Mouse (Mus musculus): Measurements from ENCODE around the gene Strc.
"Not testable (repeated sequence)": the region's sequence is repeated elsewhere in the genome, so short reads cannot be mapped to it uniquely, and the experiment has no call there.

The Strc gene

DNA sequence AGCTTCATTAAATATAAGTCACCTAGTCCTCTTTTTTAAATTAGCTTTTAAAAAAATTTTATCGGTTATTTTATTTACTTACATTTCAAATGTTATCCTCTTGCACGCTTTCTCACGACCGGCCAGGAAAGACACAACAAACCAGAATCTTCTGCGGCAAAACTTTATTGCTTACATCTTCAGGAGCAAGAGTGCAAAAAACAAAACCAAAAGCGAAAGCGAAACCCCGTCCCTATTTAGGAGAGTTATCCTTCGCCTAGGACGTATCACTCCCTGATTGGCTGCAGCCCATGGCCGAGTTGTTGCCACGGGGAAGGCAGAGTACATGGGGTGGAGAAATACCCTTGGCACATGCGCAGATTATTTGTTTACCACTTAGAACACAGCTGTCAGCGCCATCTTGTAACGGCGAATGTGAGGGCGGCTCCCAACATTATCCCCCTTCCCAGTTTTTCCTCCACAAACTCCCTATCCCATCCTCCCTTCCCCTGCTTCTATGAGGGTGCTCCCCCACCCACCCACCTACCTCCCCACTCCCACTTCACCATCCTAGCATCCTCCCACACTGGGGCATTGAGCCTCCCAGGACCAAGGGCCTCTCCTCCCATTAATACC is at the start of gene Strc:
TSS of gene Strc (minus strand) at position 208 of the 615 bp plus-strand sequence.
- DNase-seq (ENCODE audit: inconsistent age in 2 of 2, low spot score in 1 of 2), result not testable (repeated sequence)

DNA sequence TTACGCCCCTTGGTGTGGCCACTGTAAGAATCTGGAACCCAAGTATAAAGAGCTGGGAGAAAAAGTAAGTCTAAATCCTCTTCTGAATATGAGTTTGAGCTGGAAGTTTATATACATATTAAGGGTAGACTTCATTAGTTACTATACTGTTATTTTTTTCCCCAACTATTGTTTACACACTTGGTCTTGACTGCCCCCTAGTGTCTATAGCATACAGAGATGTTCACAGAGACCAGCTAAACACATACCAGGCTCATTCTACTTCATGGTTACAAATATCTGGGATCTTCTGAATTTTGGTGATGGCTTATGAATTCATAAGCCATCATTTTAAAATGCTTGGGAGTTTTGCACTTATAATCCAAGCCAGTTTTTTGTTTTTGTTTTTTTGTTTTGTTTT is 47.9 kb upstream of the Strc start:
- DNase-seq (ENCODE audit: inconsistent age in 2 of 2, low spot score in 1 of 2), result no peak

DNA sequence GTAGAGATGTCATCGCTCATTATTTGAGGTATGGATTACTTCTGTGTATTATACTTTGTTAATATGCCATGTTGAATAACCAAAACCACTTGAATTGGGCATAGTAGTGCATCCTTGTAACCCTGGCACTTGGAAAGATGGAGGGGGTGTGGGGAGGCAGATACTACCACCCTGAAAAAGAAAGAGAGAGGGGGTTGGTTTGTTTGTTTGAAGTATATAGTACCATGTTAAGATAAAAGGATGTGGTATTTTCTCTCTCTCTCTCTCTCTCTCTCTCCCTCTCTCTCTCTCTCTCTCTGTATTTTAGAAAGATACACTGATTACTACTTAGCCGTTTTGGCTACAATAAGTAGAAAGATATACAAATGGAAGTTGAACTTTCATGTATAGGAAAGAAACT is 38.9 kb upstream of the Strc start:
- no peak for DNase-seq (ENCODE audit: inconsistent age in 2 of 2, low spot score in 1 of 2)

DNA sequence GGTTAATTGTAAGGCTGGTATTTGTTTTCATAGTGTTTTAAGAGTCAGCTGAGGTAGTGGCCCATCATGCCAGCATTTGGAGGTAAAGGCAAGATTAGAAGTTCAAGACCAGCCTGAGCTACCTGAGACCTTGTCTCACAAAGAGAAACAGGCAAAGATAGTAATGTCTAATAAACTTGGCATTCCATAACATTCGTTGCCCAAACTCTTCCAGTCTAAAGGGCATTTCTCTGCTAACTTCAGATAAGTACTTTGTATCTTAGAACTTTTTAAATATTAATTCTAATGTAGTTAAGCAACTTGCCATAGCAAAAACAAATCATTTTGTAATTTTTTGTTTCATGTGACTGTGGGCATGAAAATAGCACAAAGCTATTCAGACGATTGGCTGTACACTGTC is 36.2 kb upstream of the Strc start:
- DNase-seq (ENCODE audit: inconsistent age in 2 of 2, low spot score in 1 of 2), result no peak

DNA sequence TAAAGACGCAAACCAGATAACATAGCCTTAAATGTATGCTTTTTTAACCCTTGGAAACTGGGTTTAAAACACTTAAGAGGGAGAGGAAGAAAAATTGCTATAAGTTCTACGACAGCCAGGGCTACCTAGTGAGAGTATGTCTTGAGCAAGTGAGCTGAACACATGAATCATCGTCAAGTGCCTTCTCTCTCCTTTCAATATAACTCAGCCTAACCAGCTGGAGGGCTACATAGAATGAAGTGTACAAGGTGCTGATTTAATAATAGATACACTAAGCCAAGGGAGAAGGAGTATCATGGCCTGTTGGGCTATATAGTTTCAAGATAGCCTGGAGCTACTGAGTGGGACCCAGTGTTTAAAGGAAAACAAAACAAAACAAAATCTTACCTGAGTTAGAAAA is 31.5 kb upstream of the Strc start:
- DNase-seq (ENCODE audit: inconsistent age in 2 of 2, low spot score in 1 of 2), result no peak

DNA sequence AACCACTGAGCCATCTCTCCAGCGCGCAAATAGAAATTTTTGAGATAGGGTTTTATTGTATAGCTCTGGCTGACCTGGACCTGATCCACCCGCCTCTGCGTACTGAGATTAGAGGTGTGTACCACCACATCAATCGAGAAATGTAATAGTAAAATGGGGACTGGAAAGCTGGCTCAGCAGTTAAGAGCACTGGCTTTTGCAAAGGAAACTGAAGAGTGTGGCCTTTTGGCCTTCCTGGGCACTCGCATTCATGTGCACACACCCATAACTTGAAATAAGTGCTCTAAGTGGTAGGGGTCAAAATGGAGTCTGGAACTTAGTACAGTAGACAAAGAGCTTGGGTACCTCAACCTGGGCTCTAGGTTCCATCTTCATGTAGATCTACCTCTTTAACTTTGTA is 29.4 kb upstream of the Strc start:
- no peak for DNase-seq (ENCODE audit: inconsistent age in 2 of 2, low spot score in 1 of 2)

DNA sequence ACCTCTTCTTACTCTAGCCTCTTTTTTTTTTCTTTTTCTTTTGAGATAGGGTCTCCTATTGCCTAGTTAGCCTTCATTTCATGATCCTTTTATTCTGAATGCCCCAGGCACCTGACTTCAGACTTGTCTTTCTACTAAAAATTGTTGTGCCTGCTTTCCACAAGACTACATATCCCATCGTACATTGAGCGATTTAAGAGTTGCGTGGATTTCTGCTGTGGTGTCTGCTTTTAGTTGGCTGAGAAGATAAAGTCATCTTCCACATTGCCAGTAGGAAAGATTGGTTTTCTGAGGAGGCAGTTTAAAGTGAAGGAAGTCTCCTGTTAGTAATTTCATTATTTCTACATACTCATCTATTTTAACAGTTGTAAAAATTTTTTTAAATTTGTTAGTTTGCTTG is 28.6 kb upstream of the Strc start:
- DNase-seq (ENCODE audit: inconsistent age in 2 of 2, low spot score in 1 of 2), result no peak

DNA sequence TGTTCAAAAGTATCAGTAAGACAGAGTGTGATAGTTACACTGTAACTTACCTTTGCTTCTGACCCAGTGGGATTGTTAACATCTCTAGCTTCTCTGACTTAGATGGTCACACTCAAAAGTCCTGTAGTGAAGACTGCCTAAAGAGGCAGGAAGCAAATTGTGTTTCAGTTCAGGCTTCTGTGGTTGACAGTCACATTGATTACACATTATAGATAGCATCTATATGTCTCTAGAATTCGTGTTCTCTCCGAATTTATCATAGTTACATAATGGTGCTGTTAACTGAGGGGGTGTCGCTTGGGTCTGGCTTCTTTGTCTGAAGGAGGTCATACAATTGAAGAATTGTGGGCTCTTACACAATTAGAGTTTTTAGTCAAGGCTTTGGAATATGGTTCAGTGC is 28.1 kb upstream of the Strc start:
- DNase-seq (ENCODE audit: inconsistent age in 2 of 2, low spot score in 1 of 2), result peak in 1 of 2 experiments; percentile 50

DNA sequence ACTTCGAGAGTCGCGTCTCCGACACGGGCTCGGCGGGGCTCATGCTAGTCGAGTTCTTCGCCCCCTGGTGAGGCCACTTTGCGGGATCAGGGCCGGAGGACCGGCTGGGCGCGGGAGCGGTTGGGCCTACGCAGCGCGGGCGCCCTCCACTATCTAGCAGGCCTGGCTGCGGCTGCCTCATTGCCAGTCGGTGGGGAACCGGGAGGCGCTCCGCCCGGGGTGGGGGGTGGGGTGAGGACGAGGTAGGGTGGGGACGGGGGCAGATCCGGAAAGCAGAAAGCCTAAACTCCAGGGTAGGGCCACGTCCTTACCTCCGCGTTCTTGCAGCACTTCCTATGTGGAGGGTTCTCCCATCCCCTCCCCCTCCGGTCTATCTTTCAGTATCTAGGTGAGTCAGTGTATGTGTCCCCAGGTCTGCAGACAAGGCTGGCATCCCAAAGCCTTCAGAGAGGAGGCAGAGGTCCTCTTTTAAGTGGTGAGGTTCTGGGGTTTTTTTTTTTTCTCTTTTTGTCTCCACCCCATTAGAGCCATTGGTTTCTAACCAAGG is 27.2 kb upstream of the Strc start:
- peak; percentile 59 to 84 for DNase-seq (ENCODE audit: inconsistent age in 2 of 2, low spot score in 1 of 2)

DNA sequence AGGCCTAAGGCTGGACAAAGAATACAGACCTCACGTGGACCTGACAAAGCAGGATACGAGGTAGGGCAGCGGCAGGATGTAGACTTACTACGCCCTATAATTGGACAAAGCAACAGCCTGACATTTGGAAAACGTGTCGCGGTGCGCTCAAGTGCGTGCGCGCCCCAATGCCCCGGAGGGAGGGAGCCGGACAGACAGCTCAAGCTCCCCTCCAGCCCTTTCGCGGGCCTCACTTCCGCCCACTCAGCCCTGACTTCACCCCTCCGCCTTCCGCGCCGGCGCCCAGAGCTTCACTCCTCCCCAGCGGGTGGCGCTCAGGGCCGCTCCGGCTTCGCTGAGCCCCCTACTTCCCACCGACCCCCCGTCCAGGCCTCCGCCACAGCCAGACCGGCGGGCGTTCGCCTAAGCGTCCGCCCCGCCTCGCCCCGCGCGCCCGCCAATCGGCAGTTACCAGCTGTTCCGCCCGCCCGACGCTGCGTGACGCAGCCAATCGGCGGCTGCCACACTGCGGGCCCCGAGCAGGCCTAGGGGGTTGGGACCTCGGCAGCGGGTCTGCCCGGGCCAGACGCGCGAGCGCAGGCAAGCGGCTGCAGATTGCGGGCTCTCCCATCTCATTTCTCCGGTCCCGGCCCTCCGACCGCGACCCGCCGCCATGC is 26.5 kb upstream of the Strc start, which contains the start of the genes Pdia3 and Catsper2:
TSS of gene Pdia3 (plus strand) at position 389 of the 656 bp plus-strand sequence.
TSS of gene Catsper2 (minus strand) at position 406 of the 656 bp plus-strand sequence.
- peak; percentile 98 to 99 for DNase-seq (ENCODE audit: inconsistent age in 2 of 2, low spot score in 1 of 2)

DNA sequence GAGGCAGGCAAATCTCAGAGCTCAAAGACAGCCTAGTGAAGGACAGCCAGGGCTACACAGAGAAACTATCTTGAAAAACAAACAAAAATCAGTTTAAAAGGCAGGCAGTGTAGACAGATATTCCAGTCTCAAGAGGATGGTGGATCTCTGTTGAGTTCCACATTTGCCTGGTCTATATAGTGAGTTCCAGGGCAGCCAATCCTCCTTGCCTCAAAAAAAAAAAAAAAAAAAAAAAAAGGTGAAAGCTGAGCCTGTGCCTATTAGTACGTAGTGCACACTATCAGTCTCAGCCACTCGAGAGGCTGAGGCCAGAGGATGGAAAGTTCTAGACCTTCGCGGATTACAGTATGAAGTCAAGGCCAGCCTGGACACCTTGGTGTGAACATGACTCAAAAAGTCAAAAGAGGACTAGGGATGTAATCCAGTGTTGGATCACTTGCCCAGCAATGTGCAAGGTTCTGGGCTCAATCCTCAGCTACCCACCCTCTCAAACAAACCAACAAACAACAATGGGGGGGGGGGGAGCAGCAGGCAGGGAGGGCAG is 25.9 kb upstream of the Strc start:
- DNase-seq (ENCODE audit: inconsistent age in 2 of 2, low spot score in 1 of 2), result peak in 1 of 2 experiments; percentile 68

DNA sequence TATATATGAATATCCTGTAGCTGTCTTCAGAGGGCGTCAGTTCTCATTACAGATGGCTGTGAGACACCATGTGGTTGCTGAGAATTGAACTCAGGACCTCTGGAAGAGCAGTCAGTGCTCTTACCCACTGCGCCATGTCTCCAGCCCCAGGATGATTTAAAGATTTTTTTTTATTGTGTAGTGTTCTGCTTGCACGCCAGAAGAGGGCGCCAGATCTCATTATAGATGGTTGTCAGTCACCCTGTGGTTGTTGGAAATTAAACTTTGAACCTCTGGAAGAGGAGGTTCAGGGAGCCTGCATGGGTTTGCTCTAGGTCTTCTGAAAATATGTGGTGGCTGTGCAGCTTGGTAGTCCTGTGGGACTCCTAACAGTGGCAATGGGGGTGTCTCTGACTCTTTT is 21.2 kb upstream of the Strc start:
- DNase-seq (ENCODE audit: inconsistent age in 2 of 2, low spot score in 1 of 2), result peak; percentile 37 to 70

DNA sequence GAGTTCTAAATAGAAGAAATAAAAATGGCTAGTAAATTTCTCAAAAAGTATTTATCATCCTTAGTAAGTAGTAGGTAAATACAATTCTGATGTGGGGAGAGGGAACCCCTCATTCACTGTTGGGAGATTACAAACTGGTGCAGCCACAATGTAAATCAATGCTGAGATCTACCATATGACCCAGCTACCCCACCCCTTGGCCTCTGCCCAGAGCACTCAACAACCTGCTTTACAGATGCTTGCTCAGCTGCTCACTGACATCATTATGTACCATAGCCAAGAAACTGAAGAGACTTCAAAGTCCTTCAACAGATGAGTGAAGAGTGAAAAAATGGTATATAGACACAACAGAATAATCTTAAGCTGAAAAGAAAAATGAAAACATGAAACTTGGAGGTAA is 16.3 kb upstream of the Strc start:
- DNase-seq (ENCODE audit: inconsistent age in 2 of 2, low spot score in 1 of 2), result no peak

DNA sequence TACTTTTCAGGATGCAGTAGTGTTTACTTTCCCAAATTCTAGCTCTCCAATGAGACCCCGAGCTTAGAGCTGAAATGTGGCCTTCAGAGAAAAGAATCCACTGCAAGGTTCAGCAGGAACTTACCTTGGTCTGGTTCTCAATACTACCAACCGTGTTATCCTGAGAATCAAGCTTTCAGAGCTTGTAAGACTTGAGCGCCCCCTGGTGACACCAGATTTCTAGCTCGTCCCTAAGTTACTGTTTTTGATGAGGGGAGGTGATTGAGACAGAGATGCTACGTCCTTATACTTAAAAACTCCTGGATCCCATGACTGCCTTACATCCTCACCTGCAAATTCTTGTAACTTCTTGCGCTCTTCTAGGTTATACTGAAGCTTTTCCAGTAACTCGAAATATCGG is 9.7 kb upstream of the Strc start:
- peak; percentile 73 to 93 for DNase-seq (ENCODE audit: inconsistent age in 2 of 2, low spot score in 1 of 2)

DNA sequence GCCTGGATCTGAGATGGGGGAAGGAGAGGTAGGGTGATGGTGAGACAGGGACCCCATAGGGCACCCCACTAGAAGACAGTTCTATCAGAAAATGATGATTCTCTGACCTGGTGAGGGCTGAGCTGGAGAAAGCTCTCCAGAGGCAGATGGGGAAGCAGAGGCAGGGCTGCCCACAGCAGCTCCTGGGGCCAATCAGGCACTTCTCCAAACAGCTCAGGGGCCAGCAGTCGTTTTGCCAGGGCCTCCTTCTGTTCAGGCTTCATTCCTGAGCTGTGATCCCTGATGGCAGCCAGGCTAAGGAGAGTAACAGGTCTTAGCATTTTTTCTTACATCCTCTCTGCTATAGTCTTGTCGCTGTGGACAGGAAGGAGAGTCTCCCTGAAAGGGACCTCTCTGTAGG is 12.2 kb downstream of the Strc start:
- no peak for DNase-seq (ENCODE audit: inconsistent age in 2 of 2, low spot score in 1 of 2)

DNA sequence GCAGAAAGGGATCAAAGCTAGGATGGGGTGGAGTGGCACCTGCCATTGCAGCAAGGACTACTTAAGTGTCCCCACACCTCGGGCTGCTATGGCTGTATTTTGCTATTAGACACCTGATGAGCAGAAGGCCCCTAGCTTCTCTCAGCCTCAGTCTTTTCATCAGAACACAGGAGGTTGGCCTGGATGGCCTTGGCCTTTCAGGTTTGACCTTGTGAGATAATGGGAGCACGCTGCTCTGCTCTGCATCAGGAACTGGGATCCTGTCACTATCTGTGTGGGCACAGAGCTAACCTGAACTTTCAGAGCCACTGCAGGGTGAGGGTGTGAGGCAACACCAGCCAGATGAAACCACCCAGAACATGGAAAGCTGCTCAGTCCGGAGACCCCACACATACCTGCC is 14.7 kb downstream of the Strc start:
- DNase-seq (ENCODE audit: inconsistent age in 2 of 2, low spot score in 1 of 2), result peak; percentile 70 to 75

DNA sequence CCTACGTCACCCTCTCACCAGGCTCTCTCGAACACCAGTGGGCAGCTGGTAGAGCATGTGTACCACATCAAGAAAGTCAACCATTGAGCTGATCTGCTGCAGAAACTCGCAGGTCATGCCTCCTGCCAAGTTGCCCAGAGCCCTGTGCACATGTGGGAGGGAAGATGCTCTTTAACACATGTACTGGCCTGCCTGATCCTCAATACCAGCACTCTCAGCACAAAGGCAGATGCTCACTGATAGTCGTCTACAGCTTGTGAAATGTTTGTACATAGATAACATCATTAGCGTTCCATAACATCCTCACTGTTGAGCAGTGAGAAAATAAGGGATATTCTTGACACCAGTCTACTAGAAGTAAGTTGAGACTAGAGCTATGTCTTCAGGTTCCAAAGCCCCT is 16.0 kb downstream of the Strc start:
- no peak for DNase-seq (ENCODE audit: inconsistent age in 2 of 2, low spot score in 1 of 2)

DNA sequence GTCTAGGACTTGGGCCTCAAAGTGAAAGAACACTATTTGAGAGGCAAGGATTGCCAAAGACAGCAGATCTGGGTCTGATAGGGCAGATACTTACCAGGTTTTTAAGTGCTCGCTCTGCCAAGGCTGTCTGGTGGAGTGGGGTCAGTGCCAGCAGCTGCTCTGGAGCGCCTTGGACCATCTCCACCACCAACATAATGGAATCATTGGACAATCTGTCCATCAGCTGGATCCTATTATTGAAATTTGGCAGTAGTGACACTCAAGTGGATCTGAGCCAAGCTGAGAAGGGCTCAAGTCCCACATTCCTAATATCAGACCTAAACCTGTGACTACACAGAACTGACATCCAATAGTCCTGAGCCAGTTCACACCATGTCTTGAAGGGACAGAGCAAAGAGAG is 18.1 kb downstream of the Strc start:
- DNase-seq (ENCODE audit: inconsistent age in 2 of 2, low spot score in 1 of 2), result no peak

DNA sequence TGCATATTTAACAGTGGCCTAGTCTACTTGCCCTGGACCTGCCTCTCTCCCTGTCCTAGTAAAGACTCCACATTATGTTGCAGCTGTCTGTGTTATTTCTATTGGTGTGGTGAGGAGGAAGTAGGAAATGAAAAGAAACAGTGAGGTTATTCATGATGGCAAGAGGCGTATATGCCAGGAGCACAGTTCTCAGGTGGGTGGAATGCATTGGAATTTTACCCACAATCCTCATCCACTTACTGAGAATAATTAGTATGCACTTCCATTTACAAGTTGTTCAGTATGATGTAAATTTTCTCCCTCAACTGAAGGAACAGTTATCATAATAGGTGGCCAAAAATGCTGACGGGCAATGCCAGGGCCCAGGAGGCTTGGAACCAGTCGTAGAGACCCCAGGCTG is 23.3 kb downstream of the Strc start:
- no peak for DNase-seq (ENCODE audit: inconsistent age in 2 of 2, low spot score in 1 of 2)

DNA sequence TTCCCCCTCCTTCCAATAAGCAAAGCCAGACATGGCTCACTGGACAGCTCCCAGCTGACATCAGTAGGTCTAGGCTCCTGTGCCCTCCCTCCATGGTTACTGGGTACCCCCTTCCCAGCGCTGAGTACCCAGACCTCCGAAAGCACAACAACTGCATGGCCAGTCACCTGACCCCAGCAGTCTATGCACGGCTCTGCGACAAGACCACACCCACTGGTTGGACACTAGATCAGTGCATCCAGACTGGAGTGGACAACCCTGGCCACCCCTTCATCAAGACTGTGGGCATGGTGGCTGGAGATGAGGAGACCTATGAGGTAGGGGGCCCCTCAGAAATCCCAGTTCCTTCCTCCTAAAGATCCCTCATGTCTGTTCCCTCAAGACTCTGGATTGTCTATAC is 27.5 kb downstream of the Strc start:
- DNase-seq (ENCODE audit: inconsistent age in 2 of 2, low spot score in 1 of 2), result no peak

DNA sequence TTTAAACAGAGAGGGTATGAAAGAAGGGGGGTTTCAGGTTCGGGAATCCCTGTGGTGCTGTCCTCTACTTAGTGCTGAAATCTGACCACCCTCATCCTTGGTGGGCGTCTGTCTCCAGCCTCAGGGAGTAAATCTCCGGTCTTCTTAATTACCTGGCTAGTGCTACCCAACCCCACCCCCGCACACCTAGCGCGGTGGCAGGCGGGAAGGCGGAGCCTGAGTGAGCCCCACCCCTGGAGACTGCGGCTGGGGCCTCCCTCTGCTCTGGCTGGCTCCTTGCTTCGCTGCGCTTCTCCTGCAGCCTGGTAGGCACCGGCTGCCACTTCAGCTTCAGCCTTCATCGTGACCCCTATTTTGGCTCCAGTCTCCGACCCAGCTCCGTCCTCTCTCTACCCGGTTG is 28.6 kb downstream of the Strc start:
- peak; percentile 60 to 77 for DNase-seq (ENCODE audit: inconsistent age in 2 of 2, low spot score in 1 of 2)

DNA sequence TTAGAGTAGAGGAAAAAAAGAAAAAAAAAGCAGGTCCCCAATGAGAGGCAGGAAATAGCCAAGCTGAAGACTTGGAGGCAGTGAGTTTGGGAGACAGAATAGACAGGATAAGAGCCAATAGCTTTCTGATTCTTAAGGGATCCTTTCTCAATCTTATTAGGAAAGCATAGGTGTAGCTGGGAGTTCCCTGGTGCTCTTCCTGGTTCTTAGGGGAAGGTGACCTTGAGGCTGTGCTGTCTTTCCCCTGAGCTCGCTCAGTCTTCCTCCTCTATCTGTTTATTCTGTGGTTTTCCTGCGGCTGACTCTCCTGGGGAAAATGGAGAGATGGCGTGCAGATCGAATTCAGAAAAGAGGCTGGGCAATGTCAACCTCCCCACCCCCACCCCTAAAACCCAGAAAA is 29.0 kb downstream of the Strc start:
- DNase-seq (ENCODE audit: inconsistent age in 2 of 2, low spot score in 1 of 2), result no peak
